In the genomic region with DNA sequence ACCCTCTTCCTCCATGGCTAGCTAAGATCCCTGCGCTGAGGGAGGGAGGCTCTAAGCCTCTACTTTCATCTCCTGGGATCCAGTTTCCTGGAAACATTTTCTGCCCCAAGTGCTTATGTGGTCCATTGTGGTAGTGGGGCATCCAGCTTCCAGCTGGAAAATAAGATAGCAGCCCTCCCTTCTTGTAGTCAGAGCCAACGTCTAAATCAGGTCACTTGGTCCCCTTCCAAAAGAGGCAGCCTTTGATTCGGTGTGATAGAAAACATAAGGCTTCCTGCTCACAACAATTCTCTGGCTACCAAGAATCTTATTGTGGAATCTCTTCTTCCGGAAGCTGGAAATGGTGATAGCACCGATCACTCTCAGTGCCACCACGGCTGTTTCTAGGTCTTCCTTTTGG, we compare ENCODE assay signal across 12 mouse cellular contexts. TPM values are rescaled to one million over a fixed set of nuclear protein-coding genes. Genes with fewer than 3 reads are reported as not detected.
DNase-seq lines count a peak whose midpoint lies in the region; ATAC-seq and TF ChIP-seq lines count a peak whose summit lies in the region.
"Had no signal": no experiment of that assay in that cellular context is flagged by ENCODE, and none has a peak within 500 bp of the region (broad histone marks: within the 10 kb centered on the region; RNA-seq: fewer than 3 reads in every experiment).

No protein-coding gene starts in this region.

- H3K9ac ChIP-seq in MEL (ENCODE audit: control insufficient read depth, low read depth, low read length, poor library complexity, severe bottlenecking), result no peak overlapping the region
- H3K9ac ChIP-seq: limb, embryonic 12.5 days had no signal

- H3K9me3 ChIP-seq in MEL (replicated peaks; ENCODE audit: insufficient read depth, low read length), result no peaks in the 10 kb centered on the region
- H3K9me3 ChIP-seq: limb, embryonic 12.5 days had no signal

- no peak for TF ChIP-seq POLR2A in MEL (IDR thresholded peaks at IDR 0.05; ENCODE audit: control insufficient read depth in 1 of 2, insufficient read depth in 1 of 2, low read depth in 1 of 2, low read length in 2 of 2, poor library complexity in 1 of 2)

- intact Hi-C loops in heart, postnatal 10 days (cut with DNase I), result no loop called here

- H3K36me3 ChIP-seq in MEL (ENCODE audit: control insufficient read depth in 1 of 2, insufficient read depth in 2 of 2, low read length in 2 of 2), result no peaks in the 10 kb centered on the region
- H3K36me3 ChIP-seq: limb, embryonic 12.5 days had no signal

- no peak for DNase-seq in cerebellum, postnatal 4 days (ENCODE audit: low spot score in 2 of 2)
- DNase-seq in MEL (ENCODE audit: low read depth, low spot score), result no peak
- DNase-seq in cerebellum, adult 9-10 months, result peak; percentile 70
- peak; percentile 31 to 34 for DNase-seq in heart, postnatal 10 days
- DNase-seq in frontal cortex, postnatal 36 days (ENCODE audit: low spot score in 2 of 2), result no peak
- no peak for DNase-seq in layer of hippocampus, adult 18-20 months (ENCODE audit: low spot score in 2 of 2)
- DNase-seq in ovary, postnatal 10 days (ENCODE audit: low spot score), result no peak
- DNase-seq: gastrocnemius, postnatal 36 days had no signal

- no peak for TF ChIP-seq RAD21 in MEL (IDR thresholded peaks at IDR 0.05; ENCODE audit: low read depth, low read length)

- H3K27me3 ChIP-seq in MEL (ENCODE audit: control insufficient read depth in 1 of 2, insufficient read depth in 2 of 2, low read length in 2 of 2), result no peaks in the 10 kb centered on the region; a peak in 1 of 4 replicates
- H3K27me3 ChIP-seq: limb, embryonic 12.5 days had no signal

- no peak for TF ChIP-seq EP300 in MEL (IDR thresholded peaks at IDR 0.05; ENCODE audit: low read depth in 1 of 2, low read length in 2 of 2)

- H3K79me2 ChIP-seq in MEL (ENCODE audit: control insufficient read depth, insufficient read depth, low read length, poor library complexity), result no peaks in the 10 kb centered on the region

- H3K27ac ChIP-seq in MEL (ENCODE audit: control insufficient read depth, low read depth, low read length), result no peak overlapping the region
- H3K27ac ChIP-seq: limb, embryonic 12.5 days; stomach, postnatal 0 days had no signal

- no peak for TF ChIP-seq CTCF in MEL (IDR thresholded peaks at IDR 0.05 in 2 of 3, conservative IDR thresholded peaks at IDR 0.05 in 1 of 3; ENCODE audit: control insufficient read depth in 1 of 3, insufficient read depth in 1 of 3, low read depth in 2 of 3, low read length in 3 of 3, poor library complexity in 1 of 3, severe bottlenecking in 1 of 3)

- 0 out of 4 replicates have a peak, but pooled peaks cover 0 to 2% of the 10 kb centered on the region in 2 experiments for H3K4me1 ChIP-seq in MEL (ENCODE audit: control insufficient read depth in 1 of 2, insufficient read depth in 2 of 2, low read length in 2 of 2)
- H3K4me1 ChIP-seq: limb, embryonic 12.5 days had no signal

- no peak overlapping the region for H3K4me3 ChIP-seq in MEL (ENCODE audit: control insufficient read depth in 1 of 2, insufficient read depth in 1 of 2, low read depth in 2 of 2, low read length in 2 of 2)
- H3K4me3 ChIP-seq: limb, embryonic 12.5 days; myocyte had no signal

- ATAC-seq in cerebellum, adult (ENCODE audit: insufficient number of reproducible peaks, low FRiP score, low TSS enrichment), result peak; percentile 56

TF ChIP-seq in MEL, 35 proteins besides CTCF, POLR2A, EP300 and RAD21:
- TF ChIP-seq RCOR1 (IDR thresholded peaks at IDR 0.05; ENCODE audit: low read depth, low read length), result peak; percentile 16; the same call in 1 of the 2 replicates
- no peak for TF ChIP-seq HCFC1 (IDR thresholded peaks at IDR 0.05; ENCODE audit: low read depth, low read length)
- no peak for TF ChIP-seq USF1 (IDR thresholded peaks at IDR 0.05; ENCODE audit: low read depth, low read length)
- TF ChIP-seq ETS1 (IDR thresholded peaks at IDR 0.05; ENCODE audit: low read depth, low read length), result no peak
- no peak for TF ChIP-seq NELFE (IDR thresholded peaks at IDR 0.05; ENCODE audit: low read depth, low read length)

RNA-seq across cellular contexts. Expression of a gene that starts 33.9 kb away (rescaled TPM):
- total RNA-seq in MEL (2012; rRNA removed), result 6.0 and 6.1 TPM in 2 replicates
- 1 to 10 TPM in 1 of 2 experiments, not detected in 1; 6.9 TPM for polyA plus RNA-seq in MEL (2012; ENCODE audit: insufficient read depth in 1 of 2, insufficient read length in 2 of 2, low read depth in 1 of 2, low replicate concordance in 2 of 2, missing spikeins in 1 of 2)
- total RNA-seq in heart, postnatal 10 days (2021), result 10 to 100 TPM in 1 of 2 experiments, 1 to 10 TPM in 1; 9.5 to 10.1 TPM
- total RNA-seq in layer of hippocampus, adult 18-20 months (2021), result 10 to 100 TPM in 1 of 2 experiments, 1 to 10 TPM in 1; 9.2 to 10.0 TPM

RNA-seq across cellular contexts. Expression of a gene that starts 35.3 kb away (rescaled TPM):
- 7.0 and 7.6 TPM in 2 replicates for total RNA-seq in MEL (2012; rRNA removed)
- polyA plus RNA-seq in MEL (2012; ENCODE audit: insufficient read depth in 1 of 2, insufficient read length in 2 of 2, low read depth in 1 of 2, low replicate concordance in 2 of 2, missing spikeins in 1 of 2), result 10 to 100 TPM; 10.7 to 38.3 TPM
- total RNA-seq in heart, postnatal 10 days (2021), result 10 to 100 TPM; 32.5 to 33.9 TPM
- total RNA-seq in layer of hippocampus, adult 18-20 months (2021), result 100 to 1,000 TPM; 129 to 136 TPM

Comparison
In these comparisons a context has a peak if more than half of its experiments do, and no peak if none do; other contexts are left out.
1. DNase-seq: peak in cerebellum, adult 9-10 months (single experiment) and heart, postnatal 10 days (2 of 2); none in cerebellum, postnatal 4 days (0 of 2), MEL (single experiment), frontal cortex, postnatal 36 days (0 of 2), layer of hippocampus, adult 18-20 months (0 of 2) and ovary, postnatal 10 days (single experiment).